Mouse (Mus musculus): ENCODE results near the gene Ece1. TPM values are rescaled to one million over a fixed set of nuclear protein-coding genes. Genes with fewer than 3 reads are reported as not detected.

Gene Ece1
- polyA plus RNA-seq, 1 experiment from 2014 or later: 9.1 TPM

DNA sequence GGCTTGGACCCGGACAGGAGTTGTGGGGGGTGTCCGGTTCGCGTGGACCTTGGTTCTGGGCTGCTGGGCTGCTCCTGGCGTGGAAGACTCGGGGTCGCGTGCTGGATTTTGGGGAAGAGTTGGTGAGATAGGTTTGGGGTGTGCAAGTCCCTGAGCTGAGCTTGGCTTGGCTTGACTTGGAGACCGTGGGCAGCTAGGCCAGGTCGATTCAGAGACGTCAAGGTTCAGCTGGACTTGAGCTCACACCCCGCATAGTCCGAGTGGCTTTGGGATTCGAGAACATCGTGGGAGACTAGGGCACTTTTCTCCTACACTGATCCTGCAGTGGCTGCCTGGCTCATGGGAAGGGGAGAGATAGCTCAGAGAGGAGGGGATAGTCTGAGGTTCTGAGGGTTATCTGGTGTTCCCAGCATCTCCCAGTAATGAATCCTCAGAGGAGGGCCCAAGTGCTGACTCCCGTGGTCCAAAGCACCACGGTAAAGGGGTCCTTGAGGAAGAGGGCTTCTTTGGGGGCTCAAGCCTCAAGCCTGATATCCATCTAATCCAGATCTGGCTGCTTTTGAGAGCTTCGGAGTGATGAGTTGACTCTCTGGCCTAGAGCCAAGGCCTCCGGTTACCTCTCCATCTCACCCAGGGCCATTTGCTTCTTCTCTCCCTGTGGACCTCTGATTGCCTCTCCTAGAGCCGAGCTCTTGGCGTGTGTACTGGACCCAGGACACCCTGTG, 641 bp downstream of the Ece1 start:
- Histone ChIP-seq H3K27me3 (replicated peaks; ENCODE audit: control insufficient read depth, insufficient read depth, low read length) (no peaks in the 10 kb centered on the region), H3K27ac (ENCODE audit: low read depth, low read length) (0 out of 2 replicates have a peak overlapping the region, but pooled peaks have one; percentile 21), H3K4me2 (ENCODE audit: low read length) (peak overlapping the region; percentile 79), H3K9me3 (replicated peaks; ENCODE audit: control insufficient read depth, low read length) (no peaks in the 10 kb centered on the region), H3K9ac (ENCODE audit: low read length) (peak overlapping the region; percentile 77), H3K36me3 (ENCODE audit: control insufficient read depth, insufficient read depth, low read length) (no peaks in the 10 kb centered on the region), H3K4me1 (ENCODE audit: control insufficient read depth, insufficient read depth, low read length) (peaks cover 29% of the 10 kb centered on the region), H3K4me3 (ENCODE audit: low read depth, low read length) (peak overlapping the region; percentile 72)
- DNase-seq (ENCODE audit: low spot score) (no peak), ATAC-seq (peak; percentile 8; the same call in 1 of the 2 replicates)
- 12% methylated on average over 21 of the region's 21 CpGs for WGBS

DNA sequence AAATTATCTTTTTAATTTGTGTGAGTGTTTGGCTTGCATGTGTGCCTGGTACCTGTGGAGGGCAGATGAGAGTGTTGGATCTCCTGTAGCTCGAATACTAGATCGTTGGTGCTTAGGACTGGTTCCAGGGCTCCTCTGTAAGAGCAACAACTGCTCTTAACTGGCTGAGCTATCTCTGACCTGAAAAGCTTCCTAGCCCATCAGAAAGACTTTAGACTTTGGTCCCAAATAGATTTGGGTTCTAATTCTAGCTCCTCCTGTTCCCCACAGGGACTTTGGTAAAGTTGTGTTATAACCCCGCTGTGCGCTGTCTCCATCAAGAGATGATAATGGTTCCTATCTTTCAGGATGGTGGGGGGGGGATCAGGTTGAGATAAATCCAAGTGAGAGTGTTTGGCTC, 2.0 kb downstream of the Ece1 start:
- Histone ChIP-seq H3K36me3 (ENCODE audit: control insufficient read depth, insufficient read depth, low read length) (no peaks in the 10 kb centered on the region), H3K27me3 (replicated peaks; ENCODE audit: control insufficient read depth, insufficient read depth, low read length) (no peaks in the 10 kb centered on the region), H3K4me2 (ENCODE audit: low read length) (no peak overlapping the region), H3K4me1 (ENCODE audit: control insufficient read depth, insufficient read depth, low read length) (peaks cover 29% of the 10 kb centered on the region), H3K4me3 (ENCODE audit: low read depth, low read length) (no peak overlapping the region), H3K27ac (ENCODE audit: low read depth, low read length) (no peak overlapping the region), H3K9me3 (replicated peaks; ENCODE audit: control insufficient read depth, low read length) (no peaks in the 10 kb centered on the region), H3K9ac (ENCODE audit: low read length) (no peak overlapping the region)
- WGBS: 95% methylated on average over 4 of the region's 4 CpGs
- no peak for DNase-seq (ENCODE audit: low spot score)
- no peak for ATAC-seq

GRCm38 (mm10) chr4:137864769-137865168, 2.7 kb downstream of the Ece1 start:
- WGBS: 61% methylated on average over 9 of the region's 9 CpGs
- peak overlapping the region; percentile 3; the same call in 1 of the 2 replicates for H3K4me2 ChIP-seq (ENCODE audit: low read length)
- H3K4me3 ChIP-seq (ENCODE audit: low read depth, low read length): no peak overlapping the region
- H3K4me1 ChIP-seq (ENCODE audit: control insufficient read depth, insufficient read depth, low read length): peaks cover 32% of the 10 kb centered on the region
- no peak for DNase-seq (ENCODE audit: low spot score)
- H3K27me3 ChIP-seq (replicated peaks; ENCODE audit: control insufficient read depth, insufficient read depth, low read length): no peaks in the 10 kb centered on the region
- no peaks in the 10 kb centered on the region for H3K9me3 ChIP-seq (replicated peaks; ENCODE audit: control insufficient read depth, low read length)
- no peak for ATAC-seq
- H3K36me3 ChIP-seq (ENCODE audit: control insufficient read depth, insufficient read depth, low read length): no peaks in the 10 kb centered on the region
- no peak overlapping the region for H3K27ac ChIP-seq (ENCODE audit: low read depth, low read length)
- 0 out of 2 replicates have a peak overlapping the region, but pooled peaks have one; percentile 17 for H3K9ac ChIP-seq (ENCODE audit: low read length)

- 53% methylated on average over 10 of the region's 10 CpGs for WGBS
- H3K27ac ChIP-seq (ENCODE audit: low read depth, low read length): no peak overlapping the region
- H3K9ac ChIP-seq (ENCODE audit: low read length): no peak overlapping the region
- ATAC-seq (no peak), DNase-seq (ENCODE audit: low spot score) (no peak)
- H3K9me3 ChIP-seq (replicated peaks; ENCODE audit: control insufficient read depth, low read length): no peaks in the 10 kb centered on the region
- H3K4me1 ChIP-seq (ENCODE audit: control insufficient read depth, insufficient read depth, low read length): peaks cover 36% of the 10 kb centered on the region
- 0 out of 2 replicates have a peak overlapping the region, but pooled peaks have one; percentile 12 for H3K4me2 ChIP-seq (ENCODE audit: low read length)
- no peaks in the 10 kb centered on the region for H3K36me3 ChIP-seq (ENCODE audit: control insufficient read depth, insufficient read depth, low read length)
- no peaks in the 10 kb centered on the region for H3K27me3 ChIP-seq (replicated peaks; ENCODE audit: control insufficient read depth, insufficient read depth, low read length)
- H3K4me3 ChIP-seq (ENCODE audit: low read depth, low read length): no peak overlapping the region
These were observed 3.2 kb downstream of the Ece1 start for GRCm38 (mm10) chr4:137865221-137865641.

DNA sequence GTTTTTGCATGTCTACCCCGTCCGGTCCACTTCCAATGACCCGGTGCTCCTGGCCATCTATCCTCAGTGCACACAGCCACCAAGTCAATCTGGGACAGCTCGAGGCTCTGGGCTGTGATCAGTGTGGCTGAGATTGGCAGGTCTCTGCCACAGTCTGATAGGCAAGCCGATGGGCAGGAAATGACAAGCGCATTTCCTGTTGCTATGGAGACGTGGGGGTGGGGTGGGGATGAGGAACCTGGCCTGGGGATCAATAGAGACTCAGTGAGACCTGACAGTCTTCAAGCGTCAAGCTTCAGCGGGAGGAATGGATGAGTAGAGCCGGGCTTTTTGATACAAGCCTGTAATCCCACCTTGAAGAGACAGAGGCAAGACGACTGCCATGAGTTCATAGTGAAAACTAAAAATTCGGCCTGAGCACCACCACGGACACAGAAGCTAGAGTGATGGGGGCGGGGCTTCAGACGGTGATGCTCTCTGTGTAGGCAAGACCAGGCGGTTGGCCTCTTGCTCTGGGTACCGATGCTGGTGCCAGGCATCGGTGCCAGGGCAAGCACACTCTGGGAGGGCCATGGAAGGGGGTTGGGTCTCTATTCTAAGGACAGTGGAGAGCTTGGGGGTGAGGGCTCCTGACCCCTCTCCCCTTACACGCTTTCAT, 4.3 kb downstream of the Ece1 start:
- Histone ChIP-seq H3K4me2 (ENCODE audit: low read length) (0 out of 2 replicates have a peak overlapping the region, but pooled peaks have one; percentile 16), H3K27me3 (replicated peaks; ENCODE audit: control insufficient read depth, insufficient read depth, low read length) (no peaks in the 10 kb centered on the region), H3K36me3 (ENCODE audit: control insufficient read depth, insufficient read depth, low read length) (no peaks in the 10 kb centered on the region), H3K4me1 (ENCODE audit: control insufficient read depth, insufficient read depth, low read length) (peaks cover 37% of the 10 kb centered on the region), H3K9ac (ENCODE audit: low read length) (0 out of 2 replicates have a peak overlapping the region, but pooled peaks have one; percentile 3), H3K27ac (ENCODE audit: low read depth, low read length) (no peak overlapping the region), H3K9me3 (replicated peaks; ENCODE audit: control insufficient read depth, low read length) (no peaks in the 10 kb centered on the region), H3K4me3 (ENCODE audit: low read depth, low read length) (no peak overlapping the region)
- DNase-seq (ENCODE audit: low spot score) (peak; percentile 53), ATAC-seq (no peak)
- WGBS: 38% methylated on average over 19 of the region's 19 CpGs

DNA sequence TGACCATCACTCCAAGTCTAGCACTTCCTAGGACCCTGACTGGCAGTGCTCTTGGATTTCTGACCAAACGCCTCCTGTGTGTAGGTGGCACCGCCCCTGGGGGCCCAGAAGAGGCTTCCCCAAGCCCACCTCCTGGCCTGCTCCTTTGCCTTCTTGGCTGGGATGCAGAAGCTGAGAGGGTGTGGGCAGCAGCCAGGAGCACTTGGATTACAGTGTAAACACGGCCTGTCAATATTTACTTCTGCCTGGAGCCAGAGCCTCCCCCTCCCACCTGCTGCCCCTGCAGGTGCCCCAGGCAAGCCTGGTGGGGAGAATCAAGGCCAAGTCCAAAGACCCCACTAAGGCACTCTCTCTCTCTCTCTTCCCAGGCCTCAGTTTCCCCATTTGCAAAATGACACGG, 5.2 kb downstream of the Ece1 start:
- WGBS: 85% methylated on average over 4 of the region's 4 CpGs
- DNase-seq (ENCODE audit: low spot score) (no peak), ATAC-seq (no peak)
- Histone ChIP-seq H3K27me3 (replicated peaks; ENCODE audit: control insufficient read depth, insufficient read depth, low read length) (no peaks in the 10 kb centered on the region), H3K9ac (ENCODE audit: low read length) (no peak overlapping the region), H3K27ac (ENCODE audit: low read depth, low read length) (no peak overlapping the region), H3K36me3 (ENCODE audit: control insufficient read depth, insufficient read depth, low read length) (no peaks in the 10 kb centered on the region), H3K9me3 (replicated peaks; ENCODE audit: control insufficient read depth, low read length) (no peaks in the 10 kb centered on the region), H3K4me2 (ENCODE audit: low read length) (no peak overlapping the region), H3K4me3 (ENCODE audit: low read depth, low read length) (no peak overlapping the region), H3K4me1 (ENCODE audit: control insufficient read depth, insufficient read depth, low read length) (peaks cover 37% of the 10 kb centered on the region)

DNA sequence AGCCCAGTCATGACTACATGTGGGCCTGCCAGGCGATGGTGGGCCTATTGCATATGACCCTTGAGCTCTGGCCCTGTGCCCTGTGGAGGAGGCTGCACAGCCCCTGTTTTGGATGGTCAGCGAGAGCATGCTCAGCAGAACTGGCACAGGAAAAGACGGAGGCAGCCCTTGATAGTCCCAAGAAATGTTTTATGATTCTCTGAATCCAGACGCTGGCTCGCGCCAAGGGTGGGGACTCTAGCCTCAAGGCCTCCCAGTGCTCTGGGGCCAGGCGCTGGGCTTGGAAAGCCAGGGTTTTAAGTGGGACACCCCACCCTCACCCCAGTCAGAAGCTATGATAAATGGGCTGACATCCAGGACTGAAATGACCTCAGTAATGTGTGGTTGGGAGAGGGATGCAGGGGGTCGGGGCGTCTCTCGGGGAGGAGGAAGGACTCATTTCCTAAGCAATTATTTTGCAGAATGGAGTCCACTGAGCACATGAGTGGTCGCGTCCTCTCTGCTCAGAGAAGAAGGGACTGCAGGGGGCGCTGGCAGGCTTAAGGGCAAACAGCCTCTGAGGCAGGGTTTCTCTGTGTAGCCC, 5.7 kb downstream of the Ece1 start:
- DNase-seq (ENCODE audit: low spot score): no peak
- ATAC-seq: no peak
- Histone ChIP-seq H3K4me3 (ENCODE audit: low read depth, low read length) (no peak overlapping the region), H3K27ac (ENCODE audit: low read depth, low read length) (no peak overlapping the region), H3K9me3 (replicated peaks; ENCODE audit: control insufficient read depth, low read length) (no peaks in the 10 kb centered on the region), H3K4me1 (ENCODE audit: control insufficient read depth, insufficient read depth, low read length) (peaks cover 34% of the 10 kb centered on the region), H3K4me2 (ENCODE audit: low read length) (no peak overlapping the region), H3K9ac (ENCODE audit: low read length) (no peak overlapping the region), H3K27me3 (replicated peaks; ENCODE audit: control insufficient read depth, insufficient read depth, low read length) (no peaks in the 10 kb centered on the region), H3K36me3 (ENCODE audit: control insufficient read depth, insufficient read depth, low read length) (no peaks in the 10 kb centered on the region)
- 85% methylated on average over 13 of the region's 13 CpGs for WGBS

DNA sequence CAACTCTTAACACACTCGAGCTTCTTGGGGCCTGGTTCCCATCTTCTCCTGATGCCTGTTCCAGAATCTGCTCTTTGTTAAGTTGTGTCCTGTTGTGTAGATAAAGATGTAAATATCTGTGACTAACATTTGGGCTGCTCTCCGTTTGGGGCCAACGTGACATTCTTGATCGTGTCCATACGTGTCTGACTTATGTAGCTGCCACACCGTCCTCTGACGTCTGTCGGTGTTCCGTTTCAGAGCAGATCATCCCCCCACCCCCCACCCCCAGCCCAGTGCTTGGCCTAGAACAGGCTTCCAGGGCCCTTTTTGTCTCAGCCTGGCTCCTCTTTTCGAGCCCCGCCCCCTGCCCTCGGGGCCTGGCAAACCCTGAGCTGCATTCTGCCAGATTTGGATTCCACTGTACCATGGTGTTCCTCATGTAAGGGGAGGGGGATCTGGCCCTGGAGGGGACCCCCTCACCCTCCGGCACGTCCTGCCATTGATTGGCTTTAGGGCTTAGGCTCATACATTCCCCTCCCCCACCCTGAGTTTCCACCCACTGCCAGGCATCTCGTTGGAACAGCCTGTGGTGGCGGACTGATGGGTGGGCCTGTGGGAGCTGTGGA, 7.7 kb downstream of the Ece1 start:
- no peak overlapping the region for H3K4me2 ChIP-seq (ENCODE audit: low read length)
- 26% methylated on average over 16 of the region's 16 CpGs for WGBS
- ATAC-seq: peak; percentile 43

More for the DNA sequence above, 7.7 kb downstream of the Ece1 start:
- no peaks in the 10 kb centered on the region for H3K36me3 ChIP-seq (ENCODE audit: control insufficient read depth, insufficient read depth, low read length)
- H3K27ac ChIP-seq (ENCODE audit: low read depth, low read length): no peak overlapping the region
- H3K4me1 ChIP-seq (ENCODE audit: control insufficient read depth, insufficient read depth, low read length): peaks cover 25% of the 10 kb centered on the region
- no peaks in the 10 kb centered on the region for H3K27me3 ChIP-seq (replicated peaks; ENCODE audit: control insufficient read depth, insufficient read depth, low read length)
- H3K4me3 ChIP-seq (ENCODE audit: low read depth, low read length): no peak overlapping the region
- no peaks in the 10 kb centered on the region for H3K9me3 ChIP-seq (replicated peaks; ENCODE audit: control insufficient read depth, low read length)
- no peak overlapping the region for H3K9ac ChIP-seq (ENCODE audit: low read length)
- peak; percentile 58 for DNase-seq (ENCODE audit: low spot score)

Data from forebrain, embryonic 14.5 days (tissue).